Mouse (Mus musculus): ENCODE results near the gene Ift80.

- no peak for TF ChIP-seq GATA1 (IDR thresholded peaks at IDR 0.05; ENCODE audit: low read length)
- no peak for TF ChIP-seq TAL1 (IDR thresholded peaks at IDR 0.05; ENCODE audit: low read length)
These were observed 37.0 kb downstream of the Ift80 start for GRCm38 (mm10) chr3:68967404-68967803.

Measured in erythroblast, embryonic 14.5 days (primary cell).